Mouse (Mus musculus) adrenal gland, adult 10 weeks (tissue): ENCODE measurements around the gene Olfr1535. TPM values are rescaled to one million over a fixed set of nuclear protein-coding genes. Genes with fewer than 3 reads are reported as not detected.

Experiments
- polyA plus RNA-seq: library from polyadenylated mRNA; stranded (reverse); fragments of 350-450 nt; fragmentation: Illumina TruSeq; extraction: RNeasy Lipid Tissue Mini Kit (QIAGEN cat#74804); gene quantifications from one replicate; pipeline ENCODE4 v1.2.3, GENCODE M21; 2014; ENCODE audit warnings: low read depth, low replicate concordance

The Olfr1535 gene
- not detected for polyA plus RNA-seq

DNA sequence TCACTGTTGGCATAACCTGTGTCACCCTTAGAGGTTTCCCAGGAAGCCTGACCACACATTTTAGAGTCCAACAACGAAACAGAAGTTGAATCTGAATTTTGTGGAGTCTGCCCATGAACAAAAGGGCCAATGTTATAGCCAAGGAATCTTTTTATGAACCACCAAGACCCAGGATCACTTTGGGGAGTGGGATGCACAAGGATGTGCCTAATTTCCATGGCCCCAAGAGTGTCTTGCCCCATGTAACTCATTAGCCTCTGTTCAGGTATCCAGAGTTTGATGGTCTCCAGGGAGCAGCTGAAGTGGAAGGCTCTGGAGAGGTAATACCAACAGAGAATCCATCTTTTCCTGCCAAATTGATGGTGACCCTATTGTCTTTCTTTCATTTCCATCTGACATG is at the start of gene Olfr1535:
Gene Olfr1535, minus strand, starts transcription at position 101 of the 400 bp plus-strand sequence.

DNA sequence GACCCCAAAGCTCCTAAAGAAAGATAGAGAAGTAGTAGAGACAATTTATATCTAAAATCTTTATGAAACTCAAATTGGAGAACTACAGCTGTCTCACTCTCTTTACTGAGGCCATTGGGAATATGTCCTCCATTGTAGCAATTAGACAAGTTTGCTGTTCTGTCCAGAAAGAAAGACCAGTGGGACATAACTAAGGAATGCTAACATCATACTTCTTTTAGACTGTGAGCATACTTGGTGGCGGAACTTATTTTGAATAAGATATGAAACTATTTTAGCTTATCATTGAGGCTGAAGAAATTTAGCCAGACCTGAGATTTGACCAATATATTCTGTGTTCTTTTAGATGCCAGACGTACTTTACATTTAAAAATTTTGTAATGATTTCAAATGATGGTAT is 22.0 kb upstream of the Olfr1535 start, which contains the start of gene Olfr1364:
Gene Olfr1364, minus strand, starts transcription at position 101 of the 400 bp plus-strand sequence.

DNA sequence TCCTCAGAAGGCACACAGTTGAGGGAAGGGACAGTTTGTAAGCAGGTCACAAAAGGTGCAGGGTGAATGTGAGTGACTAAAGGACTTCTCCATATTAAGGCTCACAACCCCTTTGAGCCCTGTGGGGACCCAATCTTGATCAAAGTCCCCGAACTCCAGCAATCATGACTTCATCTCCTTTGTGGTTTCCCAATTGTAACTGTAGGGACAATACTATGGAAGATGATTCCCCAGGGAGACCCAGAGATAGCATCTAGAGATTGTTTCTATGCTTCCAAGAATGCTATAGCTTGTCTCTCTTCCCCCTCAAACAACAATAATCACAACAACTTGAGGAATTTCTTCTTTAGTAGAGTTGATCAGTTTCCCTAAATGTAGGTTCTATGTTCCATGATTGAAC is 17.0 kb downstream of the Olfr1535 start, which contains the start of gene Olfr1366:
Gene Olfr1366, minus strand, starts transcription at position 101 of the 400 bp plus-strand sequence.

DNA sequence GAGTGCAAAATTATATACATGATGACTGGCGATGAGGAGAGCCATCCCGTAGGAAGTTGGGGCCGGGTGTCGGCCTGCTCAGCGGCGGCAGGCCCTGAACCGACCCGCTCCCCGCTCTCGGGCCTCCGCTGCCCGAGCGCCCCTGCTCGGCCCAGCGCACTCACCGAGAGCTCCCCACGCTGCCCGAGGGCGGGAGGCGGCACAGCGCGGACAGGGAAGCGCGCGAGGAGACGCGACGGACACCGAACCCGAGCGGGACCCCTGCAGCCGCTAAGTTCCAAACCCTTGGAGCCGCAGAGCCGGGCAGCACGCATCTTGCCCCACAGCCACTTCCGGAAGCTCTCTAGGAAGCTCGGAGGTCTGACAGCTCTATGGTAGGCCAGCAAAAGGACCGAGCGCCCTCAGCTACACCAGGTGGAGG is 28.9 kb downstream of the Olfr1535 start, which contains the start of gene Zkscan8:
Gene Zkscan8, minus strand, starts transcription at position 340 of the 421 bp plus-strand sequence.

Other genes with a start within 250 kb of the Olfr1535 start
- gene Gpx6, start 247.8 kb downstream of the Olfr1535 start, polyA plus RNA-seq: not detected
- not detected for gene Olfr1367, start 213.0 kb downstream of the Olfr1535 start, polyA plus RNA-seq
- gene Zscan12, start 197.1 kb downstream of the Olfr1535 start, polyA plus RNA-seq: 17.1 TPM
- gene Zkscan3, start 157.1 kb downstream of the Olfr1535 start, polyA plus RNA-seq: 88.2 TPM
- 4.0 TPM for gene Pgbd1, start 118.8 kb downstream of the Olfr1535 start, polyA plus RNA-seq
- gene Zscan26, start 106.2 kb downstream of the Olfr1535 start, polyA plus RNA-seq: 95.7 TPM
- gene Nkapl, start 91.4 kb downstream of the Olfr1535 start, polyA plus RNA-seq: 2.3 TPM
- gene Zkscan4, start 81.0 kb downstream of the Olfr1535 start, polyA plus RNA-seq: 1.8 TPM
- gene Gm10065, start 80.5 kb downstream of the Olfr1535 start, polyA plus RNA-seq: not detected
- gene AK157302, start 64.7 kb downstream of the Olfr1535 start, polyA plus RNA-seq: 5.3 TPM
- not detected for gene Gm11273, start 58.5 kb downstream of the Olfr1535 start, polyA plus RNA-seq
- gene Zkscan8, start 28.8 kb downstream of the Olfr1535 start, polyA plus RNA-seq: 41.5 TPM
- gene Olfr1366, start 17.1 kb downstream of the Olfr1535 start, polyA plus RNA-seq: not detected
- not detected for gene Olfr1364, start 21.9 kb upstream of the Olfr1535 start, polyA plus RNA-seq
- not detected for gene Olfr1362, start 54.1 kb upstream of the Olfr1535 start, polyA plus RNA-seq
- gene Olfr11, start 82.6 kb upstream of the Olfr1535 start, polyA plus RNA-seq: not detected
- not detected for gene Olfr1361, start 103.5 kb upstream of the Olfr1535 start, polyA plus RNA-seq
- gene Olfr1360, start 117.5 kb upstream of the Olfr1535 start, polyA plus RNA-seq: not detected
- not detected for gene Olfr1359, start 138.2 kb upstream of the Olfr1535 start, polyA plus RNA-seq
- not detected for gene Hist1h2bl, start 156.2 kb upstream of the Olfr1535 start, polyA plus RNA-seq
- gene Hist1h2ai, start 156.5 kb upstream of the Olfr1535 start, polyA plus RNA-seq: not detected
- not detected for gene Hist1h3h, start 157.8 kb upstream of the Olfr1535 start, polyA plus RNA-seq
- not detected for gene Hist1h2bm, start 162.2 kb upstream of the Olfr1535 start, polyA plus RNA-seq
- not detected for gene Hist1h4j, start 175.2 kb upstream of the Olfr1535 start, polyA plus RNA-seq
- not detected for gene Hist1h4k, start 190.6 kb upstream of the Olfr1535 start, polyA plus RNA-seq
- not detected for gene Hist1h2ak, start 193.9 kb upstream of the Olfr1535 start, polyA plus RNA-seq
- gene Hist1h2bn, start 194.2 kb upstream of the Olfr1535 start, polyA plus RNA-seq: not detected
- not detected for gene Hist1h1b, start 220.7 kb upstream of the Olfr1535 start, polyA plus RNA-seq
- gene Hist1h3i, start 223.5 kb upstream of the Olfr1535 start, polyA plus RNA-seq: not detected
- not detected for gene Hist1h2an, start 227.3 kb upstream of the Olfr1535 start, polyA plus RNA-seq
- not detected for gene Hist1h2bp, start 227.6 kb upstream of the Olfr1535 start, polyA plus RNA-seq